Mouse (Mus musculus) mesoderm, embryonic 11.5 days (tissue): ENCODE data around the gene Rin1.

Source experiments
- DNase-seq: peaks from one replicate; pipeline ENCODE4 v3.0.0-alpha.2; 2012; ENCODE audit warnings: low read depth, low spot score

The Rin1 gene

DNA sequence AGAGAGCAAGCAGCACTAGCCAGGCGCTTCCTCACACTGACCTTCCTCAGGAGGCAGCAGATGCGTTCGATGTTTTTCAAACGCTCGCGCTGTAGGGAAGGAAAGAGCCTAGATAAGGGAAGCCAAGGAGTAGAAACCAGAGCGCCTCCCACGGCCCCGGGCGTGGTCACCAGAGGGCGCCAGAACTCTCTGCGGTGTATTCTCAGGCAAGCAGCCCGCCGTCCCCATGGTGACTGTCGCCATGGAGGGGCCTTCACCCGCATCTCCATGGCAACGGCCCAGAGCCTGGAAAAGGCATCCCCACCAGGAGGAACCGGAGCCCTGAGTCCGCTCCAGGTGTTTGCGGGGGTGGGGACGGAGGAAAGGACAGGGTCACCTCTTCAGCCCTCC is 44.0 kb downstream of the Rin1 start:
- DNase-seq: peak; percentile 96

DNA sequence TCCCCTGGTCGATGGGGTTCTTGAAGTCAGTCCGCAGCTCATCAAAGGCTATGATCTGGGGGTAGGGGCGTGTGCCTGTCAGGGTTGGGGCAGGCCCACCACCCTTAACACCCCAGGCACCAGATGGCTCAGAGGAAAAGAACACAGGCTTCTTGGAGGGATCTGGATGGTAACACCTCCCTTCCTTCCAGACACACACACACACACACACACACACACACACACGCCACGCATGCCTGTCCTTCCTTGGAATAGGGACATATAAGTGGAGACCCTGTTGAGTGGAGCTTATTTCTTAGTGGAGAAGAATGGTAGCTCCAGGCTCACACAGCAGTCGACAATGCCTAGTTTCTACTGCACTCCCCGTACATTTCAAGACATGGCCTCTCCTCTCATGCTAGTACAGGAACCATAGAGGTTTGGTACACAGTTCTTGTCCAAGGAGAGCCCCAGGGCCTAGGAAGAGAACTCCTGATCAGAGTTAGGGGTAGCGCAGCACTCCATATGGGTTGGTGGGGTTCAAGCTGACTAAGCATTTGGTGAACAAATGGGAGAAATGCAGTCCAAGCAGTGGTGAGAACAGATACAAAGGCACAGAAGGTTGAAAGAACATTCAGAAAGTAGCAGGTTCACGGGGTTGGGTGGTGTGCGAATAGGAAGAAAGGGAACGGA is 44.6 kb downstream of the Rin1 start:
- no peak for DNase-seq

DNA sequence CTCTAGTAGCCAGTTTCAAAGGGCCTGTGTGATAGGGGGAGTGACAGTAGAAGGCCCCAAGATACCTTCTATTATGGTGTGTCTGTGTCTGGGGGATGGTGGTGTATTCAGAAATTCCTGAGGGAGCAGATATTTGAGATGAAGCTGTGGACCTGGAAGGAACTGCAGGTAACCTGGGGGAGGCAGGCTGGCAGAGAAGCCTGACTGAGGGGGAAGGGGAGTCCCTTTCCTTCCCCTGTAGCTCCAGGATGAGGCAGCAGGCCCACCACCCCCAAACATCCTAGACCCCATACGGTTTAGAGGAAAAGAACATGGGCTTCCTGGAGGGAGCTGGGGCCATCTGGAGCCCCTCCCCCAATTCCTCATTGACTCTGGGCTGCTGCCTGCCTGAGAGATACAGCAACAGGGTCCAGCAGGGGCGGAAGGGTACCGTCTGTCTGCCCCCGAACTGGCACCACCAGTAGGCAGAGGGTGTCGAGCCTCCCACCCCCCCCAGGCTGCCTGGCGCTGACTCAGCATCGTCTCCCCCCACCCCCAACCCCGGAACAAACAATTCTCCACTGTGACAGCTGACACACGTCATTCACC is 45.7 kb downstream of the Rin1 start:
- no peak for DNase-seq

- peak; percentile 63 for DNase-seq
Observed at GRCm38 (mm10) chr19:5097521-5098362, 47.5 kb downstream of the Rin1 start.

DNA sequence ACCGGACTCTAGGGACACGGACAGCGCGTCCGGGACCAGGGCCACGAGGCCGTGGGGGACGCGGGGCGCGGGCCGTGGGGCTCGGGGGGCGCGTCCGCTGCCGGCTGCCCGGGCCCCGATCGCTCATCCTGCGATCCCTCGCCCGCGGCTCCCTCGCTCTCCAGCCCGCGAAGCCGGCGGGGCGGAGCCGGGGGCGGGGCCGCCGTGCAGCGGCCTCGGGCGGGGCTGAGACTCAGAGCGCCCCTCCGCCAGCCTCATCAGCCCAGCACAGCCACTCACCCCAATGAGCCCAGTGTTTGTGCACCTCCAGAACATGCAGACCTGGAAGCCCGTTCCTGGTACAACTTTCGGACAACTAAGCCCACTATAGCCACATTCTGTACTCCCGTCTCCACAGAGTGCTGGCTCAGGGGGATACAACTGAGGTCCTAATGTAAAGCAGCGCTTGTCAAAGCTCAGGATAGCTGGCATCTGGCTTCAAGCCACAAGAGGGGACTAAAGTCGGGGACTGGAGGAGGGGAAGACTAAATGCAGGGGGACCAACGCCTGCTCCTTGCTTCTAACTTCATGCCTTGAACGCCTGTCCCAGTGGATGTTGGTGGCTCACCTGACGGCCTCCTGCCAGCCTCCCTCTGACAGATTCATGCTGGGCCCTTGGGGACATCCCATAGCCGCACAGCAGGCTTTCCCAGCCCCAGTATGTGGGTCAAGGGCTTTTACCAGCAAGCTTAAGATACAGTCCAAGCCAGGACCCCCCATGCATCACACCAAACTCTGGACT is 48.3 kb downstream of the Rin1 start, which contains the start of gene Cnih2:
Gene Cnih2 (minus strand): TSS at position 159 of the 781 bp plus-strand sequence.
- peak; percentile 68 for DNase-seq

- DNase-seq: no peak
Observed at GRCm38 (mm10) chr19:5106074-5106473, 55.8 kb downstream of the Rin1 start.
